Mouse (Mus musculus) urinary bladder, postnatal 25 days (tissue): ENCODE results near the gene Raf1.

Source experiments
- DNase-seq: peaks from one replicate; pipeline ENCODE4 v3.0.0; 2022; ENCODE audit warnings: low spot score

The Raf1 gene

GRCm38 (mm10) chr6:115613793-115614192 is 62.6 kb downstream of the Raf1 start:
- DNase-seq, result no peak

- DNase-seq, result no peak
These were observed 66.1 kb downstream of the Raf1 start for GRCm38 (mm10) chr6:115610301-115610700.

GRCm38 (mm10) chr6:115609121-115609520 is 67.3 kb downstream of the Raf1 start:
- DNase-seq, result no peak

GRCm38 (mm10) chr6:115607429-115607828 is 69.0 kb downstream of the Raf1 start:
- no peak for DNase-seq

- DNase-seq, result no peak
These were observed 70.0 kb downstream of the Raf1 start for GRCm38 (mm10) chr6:115606461-115606860.

GRCm38 (mm10) chr6:115601715-115602523 is 74.5 kb downstream of the Raf1 start, which contains the start of gene Mkrn2:
Mkrn2 (plus strand) TSS chr6:115601902.
- DNase-seq, result peak; percentile 85

- no peak for DNase-seq
These were observed 75.1 kb downstream of the Raf1 start for GRCm38 (mm10) chr6:115601322-115601714.

- no peak for DNase-seq
These were observed 80.8 kb downstream of the Raf1 start for GRCm38 (mm10) chr6:115595667-115596066.

- no peak for DNase-seq
These were observed 82.0 kb downstream of the Raf1 start for GRCm38 (mm10) chr6:115594463-115594862.

- no peak for DNase-seq
These were observed 83.2 kb downstream of the Raf1 start for GRCm38 (mm10) chr6:115593252-115593651.

GRCm38 (mm10) chr6:115592458-115592857 is 84.0 kb downstream of the Raf1 start, which contains the start of gene Mkrn2os:
Mkrn2os (minus strand) TSS chr6:115592576.
- DNase-seq, result no peak

- no peak for DNase-seq
These were observed 84.6 kb downstream of the Raf1 start for GRCm38 (mm10) chr6:115591692-115592359.

GRCm38 (mm10) chr6:115586321-115586720 is 90.1 kb downstream of the Raf1 start:
- DNase-seq, result no peak

- no peak for DNase-seq
These were observed 92.3 kb downstream of the Raf1 start for GRCm38 (mm10) chr6:115584176-115584575.

GRCm38 (mm10) chr6:115583430-115584125 is 92.9 kb downstream of the Raf1 start:
- DNase-seq, result no peak

GRCm38 (mm10) chr6:115582328-115583115 is 93.9 kb downstream of the Raf1 start:
- no peak for DNase-seq

- DNase-seq, result no peak
These were observed 95.6 kb downstream of the Raf1 start for GRCm38 (mm10) chr6:115580810-115581209.

- no peak for DNase-seq
These were observed 98.5 kb downstream of the Raf1 start for GRCm38 (mm10) chr6:115577941-115578340.

GRCm38 (mm10) chr6:115577407-115577806 is 99.0 kb downstream of the Raf1 start:
- DNase-seq, result no peak

- no peak for DNase-seq
These were observed 102.3 kb downstream of the Raf1 start for GRCm38 (mm10) chr6:115574171-115574570.
